Mouse (Mus musculus) intestine, embryonic 16.5 days (tissue): ENCODE measurements around the gene Filip1l. TPM values are rescaled to one million over a fixed set of nuclear protein-coding genes. Genes with fewer than 3 reads are reported as not detected.

Source experiments
- ATAC-seq: fragments of 200-750 bp; cut with Nextera tagmentation; 2 replicates; pipeline ENCODE4 v1.8.0; 2017; ENCODE audit warnings: moderate TSS enrichment, moderate library complexity
- H3K27ac ChIP-seq: fragments of 300-500 bp; sonication (generic); 2 replicates; pipeline ENCODE4 v1.5.1; 2014; ENCODE audit warnings: mild to moderate bottlenecking, low read length
- H3K27me3 ChIP-seq: fragments of 300-500 bp; sonication (generic); replicated peaks from 2 replicates; pipeline ENCODE4 v1.6.1; 2014; ENCODE audit warnings: low read length, control low read depth, mixed read lengths; ENCODE audit not compliant: control insufficient read depth, insufficient read depth
- H3K36me3 ChIP-seq: fragments of 300-500 bp; sonication (generic); 2 replicates; pipeline ENCODE4 v1.6.1; 2014; ENCODE audit warnings: low read length, control low read depth; ENCODE audit not compliant: control insufficient read depth, insufficient read depth
- H3K4me1 ChIP-seq: fragments of 300-500 bp; sonication (generic); 2 replicates; pipeline ENCODE4 v1.6.1; 2014; ENCODE audit warnings: low read length, control low read depth, mixed read lengths; ENCODE audit not compliant: control insufficient read depth, insufficient read depth
- H3K4me2 ChIP-seq: fragments of 300-500 bp; sonication (generic); 2 replicates; pipeline ENCODE4 v1.6.1; 2014; ENCODE audit warnings: low read depth, low read length, control low read depth
- H3K4me3 ChIP-seq: fragments of 300-500 bp; sonication (generic); 2 replicates; pipeline ENCODE4 v1.5.1; 2014; ENCODE audit warnings: mild to moderate bottlenecking, low read length
- H3K9ac ChIP-seq: fragments of 300-500 bp; sonication (generic); 2 replicates; pipeline ENCODE4 v1.6.1; 2014; ENCODE audit warnings: low read depth, low read length
- H3K9me3 ChIP-seq: fragments of 300-500 bp; sonication (generic); 2 replicates; pipeline ENCODE4 v1.6.1; 2016; ENCODE audit warnings: low read length, control low read depth; ENCODE audit not compliant: control insufficient read depth
- WGBS: fragments of 180-500 bp; shearing (Covaris S2); extraction: QIAGEN DNeasy Blood & Tissue Kit; methylation state at CpG from one replicate; pipeline ENCODE4 v1.1.7; 2014; 5-methylcytosine and 5-hydroxymethylcytosine counted together
- polyA plus RNA-seq: library from polyadenylated mRNA; unstranded; fragments of >200 nt; fragmentation: Nextera tagmentation; extraction: Ambion mirVana; gene quantifications from 2 replicates; pipeline ENCODE4 v1.2.1, GENCODE M21; 2015

Filip1l gene
- polyA plus RNA-seq, 1 experiment from 2014 or later, result 30.4 TPM

DNA sequence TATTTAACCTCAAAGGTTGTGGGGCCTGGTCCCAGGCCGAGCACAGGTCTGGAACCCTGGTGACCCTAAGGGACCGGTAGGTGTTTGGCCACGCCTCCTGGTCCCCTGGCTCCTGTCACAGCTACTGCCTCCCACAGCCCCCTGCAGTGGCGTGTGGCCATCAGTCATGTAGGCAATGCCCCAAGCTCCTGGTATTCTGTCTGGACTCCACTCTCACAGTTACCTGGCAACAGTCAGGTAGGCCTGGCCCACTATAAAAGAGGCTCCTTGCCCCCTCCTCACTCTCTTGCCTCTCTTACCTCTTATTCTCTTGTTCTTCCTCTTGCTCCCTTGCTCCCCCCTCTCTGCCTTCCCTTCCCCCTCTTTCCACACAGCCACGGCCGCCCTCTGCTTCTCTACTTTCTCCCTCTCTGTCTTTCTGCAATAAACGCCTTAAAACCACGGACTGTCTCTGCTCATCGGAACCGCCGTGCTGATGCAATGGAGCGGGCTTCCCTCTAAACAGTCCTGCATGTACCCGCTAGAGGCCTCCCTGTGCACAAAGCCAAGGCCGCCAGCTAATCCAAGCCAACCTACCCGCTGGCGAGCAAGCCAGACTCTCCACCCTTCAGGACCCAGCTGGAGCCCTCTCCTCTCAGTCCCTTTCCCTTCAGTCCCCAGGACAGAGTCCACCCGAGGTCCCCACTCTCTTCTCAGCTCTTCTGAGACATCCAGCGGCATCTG is 9.9 kb downstream of the Filip1l start:
- no peaks in the 10 kb centered on the region for H3K27me3 ChIP-seq
- H3K4me3 ChIP-seq, result no peak overlapping the region
- peak; percentile 82 for ATAC-seq
- H3K36me3 ChIP-seq, result no peaks in the 10 kb centered on the region
- H3K27ac ChIP-seq, result no peak overlapping the region
- WGBS, result 38% methylated on average over 18 of the region's 18 CpGs
- peak overlapping the region; percentile 31; the same call in 1 of the 2 replicates for H3K9ac ChIP-seq
- no peaks in the 10 kb centered on the region for H3K9me3 ChIP-seq
- peak overlapping the region; percentile 18; the same call in 1 of the 2 replicates for H3K4me2 ChIP-seq
- peaks cover 2% of the 10 kb centered on the region; the same call in 1 of the 2 replicates for H3K4me1 ChIP-seq

DNA sequence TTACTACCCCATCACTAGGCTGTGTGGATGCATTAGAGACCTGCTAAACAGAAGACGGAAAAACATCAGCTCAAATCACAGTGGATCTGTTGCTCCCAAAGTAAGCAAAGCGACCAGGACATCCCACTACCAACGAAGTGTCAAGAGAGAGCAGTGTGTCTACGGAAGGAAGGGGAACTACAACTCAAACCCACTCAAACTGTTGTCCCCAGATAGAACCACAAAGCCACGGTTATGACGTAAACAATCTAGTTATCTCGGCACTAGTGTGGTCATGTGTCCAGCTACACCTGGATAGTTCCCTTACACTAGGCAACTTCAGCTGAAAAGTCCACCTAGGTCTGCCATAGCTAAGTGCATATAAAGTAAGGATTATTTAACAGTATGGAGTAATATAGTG is 11.6 kb downstream of the Filip1l start:
- H3K9me3 ChIP-seq, result no peaks in the 10 kb centered on the region
- peaks cover 2% of the 10 kb centered on the region; the same call in 1 of the 2 replicates for H3K4me1 ChIP-seq
- no peaks in the 10 kb centered on the region for H3K27me3 ChIP-seq
- H3K36me3 ChIP-seq, result no peaks in the 10 kb centered on the region
- H3K9ac ChIP-seq, result no peak overlapping the region
- no peak overlapping the region for H3K4me2 ChIP-seq
- H3K27ac ChIP-seq, result no peak overlapping the region
- no peak for ATAC-seq
- WGBS, result 62% methylated on average over 7 of the region's 7 CpGs
- no peak overlapping the region for H3K4me3 ChIP-seq

DNA sequence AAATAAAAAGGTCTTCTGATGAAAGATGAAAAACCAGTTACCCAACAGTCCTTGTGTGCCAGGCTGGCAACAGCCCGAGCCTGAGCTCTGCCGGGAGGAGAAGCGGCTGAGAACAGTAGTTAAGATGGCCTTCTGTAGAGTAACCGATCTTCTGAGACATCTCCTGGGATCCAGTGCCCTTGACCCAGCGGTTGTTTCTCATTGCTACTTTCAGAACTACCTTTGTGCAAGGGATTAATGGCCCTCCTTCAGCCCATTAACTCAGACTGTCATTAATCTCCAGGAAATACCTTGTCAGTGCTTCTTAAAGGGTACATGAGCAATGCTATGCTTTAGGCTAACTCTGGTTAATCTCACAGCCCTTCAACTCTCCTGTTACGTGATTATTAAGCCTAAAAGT is 13.2 kb downstream of the Filip1l start:
- no peaks in the 10 kb centered on the region for H3K27me3 ChIP-seq
- no peak overlapping the region for H3K9ac ChIP-seq
- WGBS, result 55% methylated on average over 6 of the region's 6 CpGs
- peaks cover 6% of the 10 kb centered on the region; the same call in 1 of the 2 replicates for H3K4me1 ChIP-seq
- no peaks in the 10 kb centered on the region for H3K36me3 ChIP-seq
- no peak overlapping the region for H3K4me3 ChIP-seq
- no peak for ATAC-seq
- no peaks in the 10 kb centered on the region for H3K9me3 ChIP-seq
- no peak overlapping the region for H3K4me2 ChIP-seq
- H3K27ac ChIP-seq, result no peak overlapping the region

DNA sequence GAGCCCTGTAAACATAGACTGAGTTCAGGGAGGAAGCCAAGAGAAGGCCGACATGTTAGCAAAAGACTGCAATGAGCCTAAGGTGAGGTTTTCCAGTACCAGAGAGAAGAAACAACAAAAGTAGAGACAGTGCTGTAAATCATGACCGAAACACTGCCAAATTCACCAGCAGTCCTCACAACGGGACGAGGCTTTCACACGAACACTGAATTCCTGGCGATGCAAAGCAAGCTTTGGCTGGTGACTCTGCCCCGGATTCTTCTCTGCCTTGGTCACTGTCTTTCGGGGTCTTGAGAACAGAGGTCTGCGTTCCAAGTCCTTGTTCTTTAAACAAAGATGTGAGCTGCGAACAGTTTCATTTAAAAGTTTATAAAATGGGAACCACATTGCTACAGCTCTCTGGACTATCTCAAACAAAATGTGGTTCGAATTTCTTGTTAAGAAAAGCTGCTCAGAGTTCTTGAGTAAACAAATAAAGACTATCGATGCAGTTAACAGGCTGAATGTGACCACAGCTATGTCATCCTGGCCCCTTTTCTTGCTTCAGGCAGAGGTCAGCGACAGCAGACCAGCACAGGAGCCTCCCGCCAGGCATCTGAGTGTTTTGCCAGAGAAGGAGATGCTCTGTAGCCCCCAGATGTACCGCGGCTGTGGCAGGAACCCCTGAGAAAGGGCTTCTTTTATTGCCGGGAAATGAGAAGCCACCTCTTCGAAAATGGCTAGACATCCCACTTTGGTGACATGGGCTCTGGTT is 14.2 kb downstream of the Filip1l start:
- Histone ChIP-seq H3K4me2 (0 out of 2 replicates have a peak overlapping the region, but pooled peaks have one; percentile 1), H3K27ac (peak overlapping the region; percentile 82), H3K36me3 (no peaks in the 10 kb centered on the region), H3K27me3 (no peaks in the 10 kb centered on the region), H3K4me1 (peaks cover 6% of the 10 kb centered on the region; the same call in 1 of the 2 replicates), H3K9ac (no peak overlapping the region), H3K4me3 (no peak overlapping the region), H3K9me3 (no peaks in the 10 kb centered on the region)
- 41% methylated on average over 18 of the region's 18 CpGs for WGBS
- 0 out of 2 replicates have a peak, but pooled peaks have one; percentile 10 for ATAC-seq

DNA sequence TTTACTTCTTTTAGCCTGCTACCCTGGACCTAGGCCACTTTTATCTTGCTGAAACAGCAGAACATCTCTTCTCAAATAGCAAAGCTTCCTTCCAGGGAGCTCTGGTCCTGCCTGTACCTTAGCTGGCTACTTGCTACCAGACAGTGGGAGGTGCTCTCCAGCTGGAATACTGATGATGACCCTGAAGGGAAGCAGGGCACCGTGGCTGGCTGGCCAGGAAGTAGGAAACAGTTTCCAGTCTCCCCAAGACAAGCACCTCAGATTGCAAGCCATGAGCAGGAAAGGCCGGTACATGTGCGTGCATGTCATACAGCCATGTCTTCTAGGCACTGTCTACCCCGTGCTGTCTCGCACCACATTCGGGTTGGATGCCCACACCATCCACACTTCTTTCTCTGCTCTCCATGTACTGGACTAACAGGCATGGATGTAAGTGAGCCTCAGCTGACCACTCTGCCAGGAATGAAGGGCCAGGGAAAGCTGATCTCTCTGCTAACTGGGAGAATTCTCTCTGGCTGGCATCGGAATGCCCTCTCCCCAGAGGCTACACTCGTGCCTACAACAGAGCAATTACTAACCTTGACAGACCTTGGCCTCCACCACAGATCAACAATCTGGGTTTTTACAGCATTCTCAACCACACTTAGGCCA is 17.1 kb downstream of the Filip1l start:
- H3K9me3 ChIP-seq, result no peaks in the 10 kb centered on the region
- no peak overlapping the region for H3K27ac ChIP-seq
- H3K4me2 ChIP-seq, result no peak overlapping the region
- ATAC-seq, result peak; percentile 11; the same call in 1 of the 2 replicates
- H3K4me1 ChIP-seq, result 0 out of 2 replicates have a peak, but pooled peaks cover 4% of the 10 kb centered on the region
- H3K36me3 ChIP-seq, result no peaks in the 10 kb centered on the region
- no peak overlapping the region for H3K9ac ChIP-seq
- 72% methylated on average over 8 of the region's 8 CpGs for WGBS
- H3K4me3 ChIP-seq, result no peak overlapping the region
- no peaks in the 10 kb centered on the region for H3K27me3 ChIP-seq

DNA sequence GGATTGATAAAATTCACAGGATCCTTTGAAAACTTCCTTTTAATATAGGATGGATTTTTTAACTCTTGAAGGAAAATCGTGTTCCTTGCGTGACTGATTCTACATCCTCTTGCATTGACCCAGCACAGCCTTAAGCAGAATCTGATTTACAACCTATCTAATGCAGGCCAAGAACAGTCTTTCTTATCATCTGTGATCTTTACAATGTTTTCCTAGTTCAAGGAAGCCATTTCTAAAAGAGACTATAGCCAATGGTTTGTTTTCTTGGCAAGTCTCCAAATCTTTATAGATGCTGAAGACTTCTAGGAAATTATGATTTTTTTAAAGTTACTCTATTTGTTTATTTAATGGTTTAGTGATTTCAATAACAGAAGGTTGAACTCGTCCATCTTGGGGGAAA is 19.3 kb downstream of the Filip1l start:
- H3K9ac ChIP-seq, result no peak overlapping the region
- H3K36me3 ChIP-seq, result no peaks in the 10 kb centered on the region
- H3K27me3 ChIP-seq, result no peaks in the 10 kb centered on the region
- no peak overlapping the region for H3K4me3 ChIP-seq
- H3K4me2 ChIP-seq, result no peak overlapping the region
- H3K27ac ChIP-seq, result no peak overlapping the region
- H3K9me3 ChIP-seq, result no peaks in the 10 kb centered on the region
- H3K4me1 ChIP-seq, result 0 out of 2 replicates have a peak, but pooled peaks cover 4% of the 10 kb centered on the region
- 60% methylated on average over 3 of the region's 3 CpGs for WGBS
- ATAC-seq, result peak; percentile 50; the same call in 1 of the 2 replicates

DNA sequence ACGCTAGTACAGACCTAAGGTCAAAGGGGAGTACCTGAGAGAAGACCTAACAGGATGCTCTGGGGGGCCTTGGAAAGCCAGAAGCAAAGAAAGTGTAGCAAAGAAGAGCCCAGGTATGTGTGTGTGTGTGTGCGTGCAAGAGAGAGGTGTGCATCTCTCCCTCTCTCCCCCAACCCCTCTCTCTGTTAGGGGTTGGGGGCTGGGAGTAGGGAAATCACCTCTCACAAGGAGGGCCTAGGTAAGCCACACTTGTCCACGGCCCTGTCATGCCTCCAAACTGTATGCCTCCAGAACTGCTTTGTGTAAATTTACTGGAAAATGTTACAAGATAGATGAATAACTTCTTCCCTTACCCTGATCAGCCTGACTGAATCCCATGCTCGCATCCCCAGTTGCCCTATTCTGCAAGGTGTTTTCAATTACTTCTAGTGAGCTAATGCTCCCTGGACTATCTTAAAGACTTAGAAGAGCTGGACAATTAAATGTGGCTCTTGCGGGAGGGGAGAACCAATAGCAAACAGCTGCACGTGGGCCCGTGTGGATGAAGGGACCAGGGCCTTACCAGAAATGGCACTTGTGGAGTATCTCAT is 22.4 kb downstream of the Filip1l start:
- H3K9ac ChIP-seq, result no peak overlapping the region
- H3K4me3 ChIP-seq, result no peak overlapping the region
- no peaks in the 10 kb centered on the region for H3K27me3 ChIP-seq
- H3K9me3 ChIP-seq, result no peaks in the 10 kb centered on the region
- ATAC-seq, result no peak
- no peak overlapping the region for H3K4me2 ChIP-seq
- WGBS, result 78% methylated on average over 7 of the region's 7 CpGs
- no peaks in the 10 kb centered on the region for H3K4me1 ChIP-seq
- H3K36me3 ChIP-seq, result no peaks in the 10 kb centered on the region
- H3K27ac ChIP-seq, result no peak overlapping the region

DNA sequence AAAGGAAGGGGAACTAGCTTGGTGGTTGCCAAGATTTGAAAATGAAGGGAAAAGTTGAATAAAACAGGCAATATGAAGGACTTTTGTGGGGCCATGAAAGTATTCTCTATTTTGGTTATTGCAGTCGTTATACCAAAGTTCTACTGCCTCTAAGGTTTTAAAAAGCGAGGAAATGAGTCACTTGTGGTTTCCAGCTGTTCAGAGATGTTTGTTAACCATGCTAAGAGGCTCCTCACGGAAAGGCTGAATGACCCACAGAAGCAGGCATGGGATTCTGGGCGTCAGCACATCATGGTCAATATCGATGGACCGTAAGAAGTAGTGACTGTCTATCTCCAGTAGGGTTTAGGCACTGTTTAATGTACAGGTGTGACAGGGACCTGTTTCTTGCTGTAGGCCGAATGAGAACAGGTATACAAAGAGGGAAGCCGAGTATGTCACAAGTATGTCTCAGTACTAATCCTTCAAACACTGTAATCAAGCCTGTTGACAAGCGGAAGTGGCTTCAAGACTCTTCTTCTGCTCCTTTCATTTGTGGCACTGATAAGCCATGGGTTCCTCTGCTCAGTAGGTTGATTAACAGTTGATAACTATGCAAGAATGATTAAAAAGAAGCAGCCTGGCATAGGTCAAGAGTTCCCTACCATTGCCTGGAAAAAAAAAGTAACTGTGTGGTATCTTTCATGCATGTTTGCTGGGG is 25.9 kb downstream of the Filip1l start:
- Histone ChIP-seq H3K27me3 (no peaks in the 10 kb centered on the region), H3K36me3 (no peaks in the 10 kb centered on the region), H3K9ac (no peak overlapping the region), H3K9me3 (no peaks in the 10 kb centered on the region), H3K4me2 (no peak overlapping the region), H3K4me3 (no peak overlapping the region), H3K4me1 (no peaks in the 10 kb centered on the region), H3K27ac (no peak overlapping the region)
- 84% methylated on average over 9 of the region's 9 CpGs for WGBS
- no peak for ATAC-seq
